Mouse (Mus musculus): ENCODE measurements around the gene Nfia.
A peak's percentile ranks its signal among the peaks of the same experiment; 100 is the strongest.

The Nfia gene

DNA sequence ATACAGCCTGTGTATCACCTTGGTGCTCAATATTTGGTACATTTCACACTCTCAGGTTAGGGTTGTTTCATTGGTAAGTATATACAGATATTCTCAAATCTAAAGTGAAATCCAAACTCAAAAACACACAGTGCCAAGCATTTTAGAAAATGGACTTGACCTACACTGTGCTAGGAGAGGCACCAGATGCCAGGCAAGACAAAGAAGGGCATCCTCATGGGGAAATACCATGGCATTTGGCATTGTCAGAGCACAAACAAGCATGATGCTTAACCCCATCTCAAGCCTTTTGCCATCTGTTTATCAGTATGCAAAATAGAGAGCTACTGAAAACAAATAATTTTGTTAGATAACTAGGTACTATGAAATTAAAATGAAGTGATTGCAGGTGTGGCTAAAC, 274.8 kb downstream of the Nfia start:
- DNase-seq (ENCODE audit: inconsistent age in 2 of 2, low spot score in 1 of 2), result no peak

DNA sequence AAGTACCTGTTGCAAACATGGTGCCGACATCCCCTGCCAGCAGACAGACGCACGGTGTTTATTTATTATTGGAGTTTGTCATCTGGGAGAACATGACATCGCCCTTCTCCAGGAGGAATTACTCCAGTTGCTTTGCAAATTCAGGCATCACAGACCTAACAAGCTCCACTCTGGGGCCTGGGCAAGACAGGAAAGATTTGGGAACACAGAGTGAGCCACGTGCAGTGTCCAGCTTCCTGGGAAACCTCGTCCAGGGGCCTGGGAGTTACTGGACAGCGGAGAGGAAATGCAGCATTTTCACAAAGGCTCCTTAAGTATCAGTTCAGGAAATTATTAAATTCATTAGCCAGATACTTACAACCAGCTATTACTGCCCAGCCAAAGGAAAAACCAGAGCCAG, 277.1 kb downstream of the Nfia start:
- no peak for DNase-seq (ENCODE audit: inconsistent age in 2 of 2, low spot score in 1 of 2)

DNA sequence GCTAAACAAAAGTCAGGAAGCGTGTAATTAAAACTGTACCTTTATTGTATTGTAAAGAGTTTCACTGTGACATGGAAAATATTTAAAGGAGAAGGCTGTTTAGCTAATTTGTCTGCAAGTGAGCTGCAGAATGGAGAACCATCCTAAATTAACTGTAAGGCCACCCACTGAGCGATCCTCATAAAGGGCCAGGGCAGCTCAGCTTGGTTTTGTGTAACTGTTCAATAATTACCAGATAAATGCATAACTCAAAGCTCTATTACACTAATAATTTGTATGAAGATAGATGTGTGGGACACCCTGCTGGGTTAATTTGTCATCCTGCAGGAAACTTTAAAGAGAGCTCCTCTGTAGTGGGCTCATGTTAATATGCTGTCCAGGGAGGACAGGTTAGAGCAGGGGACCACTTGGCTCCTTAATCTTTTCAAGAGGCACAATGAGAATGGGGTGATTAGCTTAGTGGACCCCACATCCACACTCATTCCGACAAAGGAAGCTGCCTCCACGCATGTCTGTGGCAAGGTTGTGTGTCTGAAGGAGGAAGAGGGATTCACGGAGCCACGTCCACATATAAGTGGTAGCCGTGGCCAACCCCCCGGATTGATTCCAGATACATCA, 277.6 kb downstream of the Nfia start:
- no peak for DNase-seq (ENCODE audit: inconsistent age in 2 of 2, low spot score in 1 of 2)

DNA sequence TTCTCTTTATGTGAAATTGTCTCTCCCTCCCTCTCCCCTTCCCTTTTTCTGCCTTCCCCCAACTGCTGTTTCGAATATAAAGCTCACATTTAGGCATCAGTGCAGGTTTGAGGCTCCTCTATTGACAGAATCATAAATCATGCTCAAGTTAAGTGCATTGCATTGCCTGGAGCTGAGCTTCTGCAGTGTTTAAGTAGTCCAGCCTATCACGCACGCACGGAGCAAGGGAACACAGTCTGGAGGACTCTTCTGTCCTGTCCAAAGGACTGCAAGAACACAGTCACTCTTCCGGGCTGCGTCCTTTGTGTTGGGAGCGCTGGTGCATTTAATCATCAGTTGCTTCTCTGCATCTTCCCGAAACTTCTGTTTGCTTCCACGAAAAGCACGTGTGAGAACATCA, 278.2 kb downstream of the Nfia start:
- no peak for DNase-seq (ENCODE audit: inconsistent age in 2 of 2, low spot score in 1 of 2)

GRCm38 (mm10) chr4:98051326-98051725, 278.8 kb downstream of the Nfia start:
- no peak for DNase-seq (ENCODE audit: inconsistent age in 2 of 2, low spot score in 1 of 2)

GRCm38 (mm10) chr4:98055036-98055435, 282.5 kb downstream of the Nfia start:
- DNase-seq (ENCODE audit: inconsistent age in 2 of 2, low spot score in 1 of 2), result no peak

DNA sequence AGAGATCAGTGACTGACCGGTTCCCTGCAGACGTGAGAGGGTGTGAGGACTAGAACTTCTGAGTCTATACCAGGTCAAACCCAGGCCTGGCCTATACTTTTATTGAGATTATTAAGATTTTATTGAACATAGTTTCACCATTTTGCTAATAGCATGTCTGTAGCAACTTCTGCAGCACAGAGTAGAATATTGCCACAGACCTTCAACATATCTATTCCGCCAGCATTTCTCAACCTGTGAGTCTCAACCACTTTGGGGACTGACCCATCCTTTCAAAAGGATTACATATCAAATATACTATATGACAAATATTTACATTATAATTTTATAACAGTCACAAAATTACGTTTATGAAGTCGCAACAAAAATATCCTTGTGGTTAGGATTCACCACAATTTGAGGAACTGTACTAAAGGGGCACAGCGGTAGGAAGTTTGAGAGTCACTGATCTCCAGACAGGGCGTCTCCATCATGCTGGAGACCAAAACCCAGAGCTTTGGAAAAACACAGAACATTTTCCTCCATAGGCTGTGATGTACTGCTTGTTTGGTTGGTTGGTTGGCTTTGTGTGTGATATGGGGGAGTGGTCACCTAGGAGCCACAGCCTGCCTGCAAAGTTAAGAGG, 284.0 kb downstream of the Nfia start:
- no peak for DNase-seq (ENCODE audit: inconsistent age in 2 of 2, low spot score in 1 of 2)

GRCm38 (mm10) chr4:98057246-98057645, 284.7 kb downstream of the Nfia start:
- DNase-seq (ENCODE audit: inconsistent age in 2 of 2, low spot score in 1 of 2), result peak in 1 of 2 experiments; percentile 59

DNA sequence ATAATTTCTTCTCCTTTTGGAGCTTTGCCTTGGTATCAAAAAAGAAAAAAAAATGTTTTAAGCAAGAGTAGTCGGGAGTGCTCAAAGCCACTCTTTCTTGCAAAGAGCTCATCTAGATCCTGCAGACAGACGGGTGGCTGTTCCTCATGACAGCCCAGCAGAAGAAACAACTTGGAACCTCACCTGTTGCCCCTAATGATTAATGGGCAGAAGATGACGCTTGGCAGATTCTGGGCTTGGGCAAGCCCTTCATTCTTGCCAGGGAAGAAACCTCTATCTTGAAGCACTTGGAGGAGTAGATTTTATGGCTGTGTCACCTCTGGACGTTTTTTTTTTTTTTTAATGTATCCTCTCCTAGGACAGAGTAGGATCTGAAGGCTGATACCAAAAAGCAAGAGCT, 285.2 kb downstream of the Nfia start:
- DNase-seq (ENCODE audit: inconsistent age in 2 of 2, low spot score in 1 of 2), result no peak

DNA sequence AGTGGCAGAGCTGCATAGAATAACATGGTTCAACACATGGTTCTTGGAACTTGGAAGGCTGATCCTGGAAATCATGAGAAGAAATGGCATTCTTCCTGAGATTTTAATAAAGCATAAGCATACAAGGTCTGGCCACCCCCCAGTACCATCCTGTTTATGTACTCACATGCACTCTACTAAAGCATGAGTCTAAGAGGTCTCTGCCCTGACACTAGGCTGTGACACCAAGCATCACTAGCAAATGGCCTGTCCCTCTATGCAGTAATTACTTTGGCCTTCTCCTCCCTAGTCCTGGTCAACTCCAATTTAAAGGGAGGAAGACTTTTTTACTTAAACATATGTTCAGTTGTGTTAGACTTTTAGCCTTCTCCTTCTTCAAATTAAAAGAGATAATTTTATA, 285.6 kb downstream of the Nfia start:
- DNase-seq (ENCODE audit: inconsistent age in 2 of 2, low spot score in 1 of 2), result no peak

DNA sequence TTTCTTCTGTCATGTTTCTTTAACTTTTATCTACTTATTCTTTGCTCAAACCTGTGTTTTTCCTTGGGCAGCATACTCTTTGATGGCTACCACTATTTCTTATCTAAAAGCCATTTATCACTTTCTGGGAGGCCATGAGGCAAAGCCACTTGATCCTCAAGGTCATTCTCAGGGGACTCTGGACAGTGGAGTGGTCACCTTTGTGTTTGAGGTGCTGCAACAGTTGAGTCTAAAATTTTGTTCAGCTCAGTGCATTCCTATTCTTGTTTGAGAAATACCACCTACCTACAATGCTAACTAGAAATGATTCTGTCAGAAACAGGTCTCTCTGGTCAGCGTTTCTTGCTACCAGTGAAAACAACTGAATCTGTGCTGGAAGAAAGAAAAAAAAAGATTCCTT, 288.1 kb downstream of the Nfia start:
- peak; percentile 46 to 83 for DNase-seq (ENCODE audit: inconsistent age in 2 of 2, low spot score in 1 of 2)

- peak in 1 of 2 experiments; percentile 67 for DNase-seq (ENCODE audit: inconsistent age in 2 of 2, low spot score in 1 of 2)
These were observed 288.6 kb downstream of the Nfia start for GRCm38 (mm10) chr4:98061086-98061485.

DNA sequence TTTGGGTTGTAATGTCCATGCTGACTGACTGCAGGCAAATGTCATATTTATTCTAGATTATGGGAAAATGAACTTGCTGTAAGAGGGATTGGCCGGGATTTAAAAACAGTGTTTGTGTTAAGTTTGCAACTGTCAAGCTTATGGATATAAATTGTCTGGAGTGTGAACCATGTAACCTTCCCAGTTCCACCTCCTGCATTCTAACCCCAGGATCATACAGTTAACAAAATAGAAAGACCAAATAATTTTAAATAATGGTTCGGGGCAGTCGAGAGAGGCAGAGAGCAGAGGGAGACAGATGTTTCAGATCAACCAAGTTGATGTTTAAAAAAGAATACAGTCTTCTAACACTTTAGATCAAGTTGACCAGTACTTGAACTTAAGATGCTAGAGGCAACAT, 290.7 kb downstream of the Nfia start:
- DNase-seq (ENCODE audit: inconsistent age in 2 of 2, low spot score in 1 of 2), result no peak

DNA sequence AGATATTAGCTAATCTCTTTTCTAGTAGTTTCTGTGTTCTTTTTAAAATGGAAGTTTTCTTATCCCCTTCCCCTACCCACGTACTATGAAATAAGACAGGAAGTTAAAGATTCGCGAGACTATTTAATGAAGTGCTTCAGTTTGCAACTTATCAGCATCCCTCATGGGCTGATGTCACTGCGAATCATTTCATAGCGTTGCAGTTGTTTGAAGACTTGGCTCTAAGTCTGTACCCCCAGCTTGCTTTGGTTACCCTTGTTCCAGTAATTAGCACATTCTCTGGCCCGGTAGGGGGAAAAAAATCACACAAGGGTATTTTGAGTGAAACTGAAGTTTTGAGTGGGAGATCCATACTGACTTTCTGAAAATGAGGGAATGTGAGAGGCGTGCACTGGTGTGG, 303.6 kb downstream of the Nfia start:
- no peak for DNase-seq (ENCODE audit: inconsistent age in 2 of 2, low spot score in 1 of 2)

GRCm38 (mm10) chr4:98076624-98077023, 304.1 kb downstream of the Nfia start:
- DNase-seq (ENCODE audit: inconsistent age in 2 of 2, low spot score in 1 of 2), result no peak

- no peak for DNase-seq (ENCODE audit: inconsistent age in 2 of 2, low spot score in 1 of 2)
These were observed 308.1 kb downstream of the Nfia start for GRCm38 (mm10) chr4:98080586-98080985.

GRCm38 (mm10) chr4:98081962-98082361, 309.4 kb downstream of the Nfia start:
- no peak for DNase-seq (ENCODE audit: inconsistent age in 2 of 2, low spot score in 1 of 2)

DNA sequence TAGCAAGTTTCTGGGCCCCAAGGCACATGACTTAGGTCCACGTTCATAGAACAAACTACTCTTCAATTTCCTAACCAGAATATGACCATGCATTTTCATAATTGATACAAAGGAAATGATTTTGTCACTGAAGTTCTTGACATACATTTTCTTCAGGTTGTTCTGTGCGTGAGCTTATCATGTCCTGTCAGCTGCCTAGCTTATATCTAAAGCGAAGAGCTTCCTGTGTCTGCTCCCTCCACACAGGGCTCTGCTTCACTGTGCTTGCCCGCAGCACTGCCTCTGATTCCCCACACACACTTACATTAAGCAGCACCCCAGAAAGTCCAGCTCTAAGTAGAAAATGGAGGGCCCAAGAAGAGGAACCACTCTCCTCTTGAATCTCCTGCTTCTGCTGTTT, 310.0 kb downstream of the Nfia start:
- DNase-seq (ENCODE audit: inconsistent age in 2 of 2, low spot score in 1 of 2), result no peak

- no peak for DNase-seq (ENCODE audit: inconsistent age in 2 of 2, low spot score in 1 of 2)
These were observed 312.5 kb downstream of the Nfia start for GRCm38 (mm10) chr4:98085060-98085459.

DNA sequence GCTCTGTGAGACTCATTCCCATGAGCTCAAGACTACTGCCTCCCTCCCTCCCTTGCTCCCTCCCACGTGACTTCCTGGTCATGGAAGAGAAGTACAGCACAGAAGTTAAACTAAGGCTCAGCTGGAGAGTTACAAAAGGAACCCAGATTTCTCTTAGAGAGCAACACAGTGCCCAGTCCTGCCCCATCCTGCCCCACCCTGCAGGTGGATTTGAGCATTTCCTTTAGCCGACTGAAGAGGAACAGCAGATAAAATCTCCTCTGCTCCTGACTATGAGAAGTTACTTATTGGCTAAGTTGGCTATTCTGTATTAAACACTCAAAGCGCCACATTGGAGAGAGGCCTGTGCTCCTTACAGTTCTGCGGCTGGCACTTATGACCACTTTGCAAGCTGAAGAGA, 314.4 kb downstream of the Nfia start:
- DNase-seq (ENCODE audit: inconsistent age in 2 of 2, low spot score in 1 of 2), result peak in 1 of 2 experiments; percentile 37

GRCm38 (mm10) chr4:98089985-98090384, 317.5 kb downstream of the Nfia start:
- DNase-seq (ENCODE audit: inconsistent age in 2 of 2, low spot score in 1 of 2), result peak in 1 of 2 experiments; percentile 55

- peak in 1 of 2 experiments; percentile 37 for DNase-seq (ENCODE audit: inconsistent age in 2 of 2, low spot score in 1 of 2)
These were observed 318.1 kb downstream of the Nfia start for GRCm38 (mm10) chr4:98090586-98090985.

GRCm38 (mm10) chr4:98091368-98091827, 318.9 kb downstream of the Nfia start:
- DNase-seq (ENCODE audit: inconsistent age in 2 of 2, low spot score in 1 of 2), result peak; percentile 70 to 91
